Comparison of ENCODE assay signal across 8 mouse cellular contexts in the genomic region with DNA sequence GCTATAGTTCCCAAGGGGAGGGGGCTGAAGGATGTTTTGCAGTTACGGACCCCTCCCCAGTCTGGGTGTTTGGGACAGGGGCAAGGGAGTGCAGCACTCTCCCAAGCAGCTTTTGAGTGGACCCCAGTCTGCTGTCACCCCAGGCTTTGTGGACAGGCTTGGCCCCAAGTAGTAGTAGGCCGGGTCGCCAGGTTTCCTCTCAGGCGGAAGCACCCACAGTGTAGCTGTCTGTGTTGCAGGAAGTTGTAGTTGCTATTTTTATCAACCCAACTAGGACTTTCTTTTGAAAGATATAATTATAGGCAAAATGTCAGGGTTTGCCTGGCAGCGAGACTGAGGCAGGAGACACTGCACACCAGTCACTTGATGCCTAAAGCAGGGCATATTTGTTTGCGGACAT. TPM values are rescaled to one million over a fixed set of nuclear protein-coding genes. Genes with fewer than 3 reads are reported as not detected.
DNase-seq lines count a peak whose midpoint lies in the region; ATAC-seq and TF ChIP-seq lines count a peak whose summit lies in the region.

No protein-coding gene starts in this region.

- ATAC-seq in common myeloid progenitor, adult 5-6 weeks (replicated peaks; ENCODE audit: low read depth, poor library complexity, severe bottlenecking) = peak; percentile 57
- ATAC-seq in hindbrain, postnatal 0 days = no peak
- ATAC-seq in monocyte, adult 5-6 weeks (replicated peaks; ENCODE audit: insufficient number of reproducible peaks, low FRiP score, low TSS enrichment, poor library complexity, severe bottlenecking) = 0 out of 2 replicates have a peak, but pooled peaks have one; percentile 23
- ATAC-seq in cerebellum, adult (ENCODE audit: insufficient number of reproducible peaks, low FRiP score, low TSS enrichment) = no peak

- H3K36me3 ChIP-seq in hindbrain, postnatal 0 days (ENCODE audit: insufficient read depth, low read length) = no peaks in the 10 kb centered on the region

- no peak overlapping the region for H3K4me3 ChIP-seq in layer of hippocampus, adult 2 months
- no peak overlapping the region for H3K4me3 ChIP-seq in hindbrain, postnatal 0 days (ENCODE audit: low read length)

- no peaks in the 10 kb centered on the region for H3K27me3 ChIP-seq in hindbrain, postnatal 0 days (ENCODE audit: insufficient read depth, low read length)

- H3K4me1 ChIP-seq in hindbrain, postnatal 0 days (ENCODE audit: insufficient read depth, low read length) = peaks cover 41% of the 10 kb centered on the region

- no peak for DNase-seq in layer of hippocampus, adult 2 months (ENCODE audit: low spot score in 2 of 2)
- DNase-seq in layer of hippocampus, adult 9-10 months (ENCODE audit: low spot score) = no peak
- DNase-seq in hindbrain, postnatal 0 days (ENCODE audit: low spot score) = no peak
- no peak for DNase-seq in kidney, postnatal 10 days
- no peak for DNase-seq in cerebellum, adult 9-10 months

- no peak for TF ChIP-seq CTCF in layer of hippocampus, adult 2 months (conservative IDR thresholded peaks at IDR 0.05)
- no peak for TF ChIP-seq CTCF in hindbrain, postnatal 0 days (IDR thresholded peaks at IDR 0.05; ENCODE audit: low read depth)

- no peaks in the 10 kb centered on the region for H3K9me3 ChIP-seq in hindbrain, postnatal 0 days (ENCODE audit: low read length)

- H3K4me2 ChIP-seq in hindbrain, postnatal 0 days (ENCODE audit: low read depth, low read length) = peak overlapping the region; percentile 13; the same call in 1 of the 2 replicates

- WGBS in hindbrain, postnatal 0 days = 53% methylated on average over 6 of the region's 6 CpGs

- no peak overlapping the region for H3K9ac ChIP-seq in hindbrain, postnatal 0 days (replicated peaks; ENCODE audit: low read length)

- H3K27ac ChIP-seq in layer of hippocampus, adult 2 months = peak overlapping the region; percentile 56
- H3K27ac ChIP-seq in hindbrain, postnatal 0 days = peak overlapping the region; percentile 69

RNA-seq across cellular contexts. Expression of gene Klhl25, which starts 6.9 kb away (rescaled TPM):
- 1 to 10 TPM; 8.3 to 8.7 TPM for total RNA-seq in layer of hippocampus, adult 2 months (2021)
- 6.3 and 8.3 TPM in 2 replicates for total RNA-seq in common myeloid progenitor, adult 5-6 weeks (2017)
- total RNA-seq in hindbrain, postnatal 0 days (2014; rRNA removed) = 41.9 and 47.8 TPM in 2 replicates
- 14.4 and 15.7 TPM in 2 replicates for polyA plus RNA-seq in hindbrain, postnatal 0 days (2015; fragmentation: Nextera tagmentation; extraction: Ambion mirVana)
- 5.6 to 24.9 TPM (median 7.3 TPM) in 3 replicates for total RNA-seq in monocyte, adult 5-6 weeks (2017)

Comparison
In these comparisons a context has a peak if more than half of its experiments do, and no peak if none do; other contexts are left out.
1. ATAC-seq: peak in common myeloid progenitor, adult 5-6 weeks (single experiment) and monocyte, adult 5-6 weeks (single experiment); none in hindbrain, postnatal 0 days (single experiment) and cerebellum, adult (single experiment).